Mouse (Mus musculus): ENCODE data around the gene Cpsf7.

DNA sequence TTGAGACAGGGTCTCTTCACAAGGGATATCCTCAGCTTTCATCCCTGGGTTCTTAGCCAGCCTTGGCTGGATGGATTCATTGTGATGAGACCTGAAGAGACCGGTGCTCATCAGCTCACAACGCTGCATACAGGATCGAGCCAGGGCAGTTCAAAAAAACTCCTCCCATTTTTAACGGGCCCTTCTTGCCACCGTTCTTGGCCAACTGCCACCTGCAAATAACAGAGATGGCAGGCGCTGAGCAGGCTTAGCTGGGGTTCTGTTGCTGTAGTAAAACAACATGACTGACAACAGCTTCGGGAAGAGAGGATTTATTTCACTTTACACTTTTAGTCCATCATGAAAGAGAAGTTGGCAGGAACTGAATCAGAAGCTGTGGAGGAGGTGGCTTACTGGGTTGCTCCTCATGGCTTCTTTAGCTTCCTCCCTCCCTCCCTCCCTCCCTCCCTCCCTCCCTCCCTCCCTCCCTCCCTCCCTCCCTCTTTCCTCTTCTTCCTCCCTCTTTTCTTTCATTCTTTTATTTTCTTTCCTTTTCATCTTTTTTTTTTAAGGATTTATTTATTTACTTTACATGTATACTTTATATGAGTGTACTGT, 58.6 kb downstream of the Cpsf7 start:
- TF ChIP-seq CTCF (IDR thresholded peaks at IDR 0.05) (no peak), EP300 (IDR thresholded peaks at IDR 0.05; ENCODE audit: insufficient read depth, low read depth, low read length) (no peak)

Data from heart, adult 2 months (tissue).